Mouse (Mus musculus) C2C12 (cell line): ENCODE measurements around the gene Sap25. TPM values are rescaled to one million over a fixed set of nuclear protein-coding genes. Genes with fewer than 3 reads are reported as not detected.
A peak's percentile ranks its signal among the peaks of the same experiment; 100 is the strongest.

Experiments used
- H3K27me3 ChIP-seq: one replicate; pipeline ENCODE4 v1.6.1; 2011; ENCODE audit not compliant: control insufficient read depth, insufficient read depth, insufficient read length
- H3K36me3 ChIP-seq: one replicate; pipeline ENCODE4 v1.6.1; 2011; ENCODE audit not compliant: control insufficient read depth, insufficient read depth
- H3K4me3 ChIP-seq: one replicate; pipeline ENCODE4 v1.5.1; 2011; ENCODE audit warnings: mild to moderate bottlenecking, control low read depth; ENCODE audit not compliant: poor library complexity, insufficient read depth, severe bottlenecking
- H3K79me2 ChIP-seq: one replicate; pipeline ENCODE4 v1.6.1; 2011; ENCODE audit not compliant: control insufficient read depth, insufficient read depth
- H3K79me3 ChIP-seq: one replicate; pipeline ENCODE4 v1.6.1; 2011; ENCODE audit warnings: low read depth, control low read depth
- H3ac ChIP-seq: one replicate; pipeline ENCODE3; 2011; ENCODE audit warnings: low read depth; ENCODE audit not compliant: control insufficient read depth, insufficient read length
- CEBPB ChIP-seq: IDR thresholded peaks from one replicate; pipeline ENCODE4 v1.6.1; 2011; ENCODE audit warnings: low read depth, mild to moderate bottlenecking, control low read depth, moderate library complexity
- CTCF ChIP-seq: IDR thresholded peaks from one replicate; pipeline ENCODE4 v1.5.1; 2011; ENCODE audit not compliant: control insufficient read depth, insufficient read depth, insufficient read length
- FOSL1 ChIP-seq: IDR thresholded peaks from one replicate; pipeline ENCODE4 v1.8.0; 2011; ENCODE audit warnings: mild to moderate bottlenecking, low read length; ENCODE audit not compliant: poor library complexity, insufficient read depth, severe bottlenecking
- MAX ChIP-seq: IDR thresholded peaks from one replicate; pipeline ENCODE4 v1.6.1; 2011; ENCODE audit warnings: mild to moderate bottlenecking, control low read depth
- MYOD1 ChIP-seq: IDR thresholded peaks from one replicate; pipeline ENCODE4 v1.6.1; 2011; ENCODE audit warnings: low read depth; ENCODE audit not compliant: control insufficient read depth, insufficient read length
- MYOG ChIP-seq: IDR thresholded peaks from one replicate; pipeline ENCODE4 v1.6.1; 2011; ENCODE audit not compliant: control insufficient read depth, insufficient read length; ENCODE audit errors: extremely low read depth
- USF1 ChIP-seq: IDR thresholded peaks from one replicate; pipeline ENCODE4 v1.6.1; 2011; ENCODE audit warnings: low read depth, mild to moderate bottlenecking, control low read depth, moderate library complexity
- polyA plus RNA-seq: library from polyadenylated mRNA; unstranded; fragments of >200 nt; fragmentation: generic; extraction: Trizol; gene quantifications from one replicate; pipeline ENCODE4 v1.2.1, GENCODE M21; 2012; ENCODE audit warnings: missing spikeins

Gene Sap25
- polyA plus RNA-seq, 1 experiment = 4.4 TPM

DNA sequence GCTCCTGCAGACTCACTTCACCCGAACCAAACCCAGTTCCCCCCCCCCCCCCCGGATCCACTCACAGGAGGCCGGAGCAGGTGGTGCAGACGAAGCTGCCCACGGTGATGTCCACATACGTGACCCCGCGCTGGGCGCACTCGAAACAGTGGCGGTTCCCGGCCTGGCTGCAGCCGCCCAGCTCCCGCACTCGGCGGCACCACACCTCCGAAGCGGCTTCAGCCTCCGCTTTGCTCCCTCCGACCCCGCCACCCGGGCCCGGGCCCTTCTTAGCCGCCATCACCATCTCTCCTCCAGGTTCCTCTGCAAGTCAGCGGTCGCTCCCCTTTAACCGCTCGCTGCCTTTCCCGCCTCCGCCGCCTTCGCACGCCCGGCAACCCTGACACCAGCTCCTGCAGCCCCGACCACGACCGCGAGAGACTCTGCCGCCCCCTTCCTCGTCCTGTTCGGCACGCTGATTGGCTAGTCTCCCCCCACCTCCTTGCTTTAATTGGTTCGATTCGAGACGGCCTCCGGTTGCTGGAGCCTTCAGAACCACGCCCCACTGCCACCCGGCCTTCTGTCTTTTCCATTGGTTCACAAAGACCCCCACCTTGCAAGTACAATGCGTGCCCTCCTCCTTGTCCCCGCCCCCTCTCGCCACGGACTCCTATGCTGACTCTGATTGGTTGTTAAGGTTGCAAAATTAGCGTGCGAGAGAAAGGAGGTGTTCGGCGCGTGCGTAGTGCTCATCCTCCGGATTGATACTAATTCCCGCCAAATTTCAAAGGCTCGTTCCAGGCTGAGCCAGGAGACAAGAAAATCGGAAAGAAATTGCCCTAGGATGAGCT lies 43.4 kb downstream of the Sap25 start, which contains the start of gene Agfg2:
Gene Agfg2 (minus strand): TSS at position 433 of the 830 bp plus-strand sequence.
- Histone ChIP-seq H3K4me3 (peak within 1 kb of the TSS; percentile 51), H3ac (peak within 1 kb of the TSS; percentile 63), H3K27me3 (no peaks in the 10 kb centered on the region), H3K36me3 (no peaks in the 10 kb centered on the region), H3K79me2 (peaks cover 30% of the 10 kb centered on the region), H3K79me3 (peaks cover 5% of the 10 kb centered on the region)
- TF ChIP-seq USF1 (no peak), MAX (peak; percentile 87)

DNA sequence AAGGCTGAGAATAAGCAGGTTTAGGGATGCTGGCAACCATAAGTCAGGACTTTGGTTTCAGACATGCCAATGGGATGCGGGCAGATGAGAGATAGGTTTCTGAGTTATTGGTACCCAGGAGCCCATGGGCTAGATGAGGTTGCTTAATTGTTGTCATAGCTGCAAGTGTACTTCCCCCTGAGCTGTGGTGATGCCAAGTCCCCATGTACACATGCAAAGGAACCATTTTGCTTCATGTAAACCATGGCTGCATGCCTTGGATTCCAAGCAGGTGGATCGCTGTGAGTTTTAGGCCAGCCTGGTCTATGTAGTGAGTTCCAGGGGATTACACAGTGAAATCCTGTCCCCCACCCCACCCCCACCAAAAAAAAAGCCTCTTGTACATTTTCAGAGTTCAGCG lies 44.5 kb downstream of the Sap25 start:
- H3K79me3 ChIP-seq = peaks cover 5% of the 10 kb centered on the region
- peaks cover 27% of the 10 kb centered on the region for H3K79me2 ChIP-seq
- H3K36me3 ChIP-seq = no peaks in the 10 kb centered on the region
- no peaks in the 10 kb centered on the region for H3K27me3 ChIP-seq
- TF ChIP-seq CTCF (no peak), CEBPB (no peak), MAX (no peak), MYOD1 (no peak), USF1 (no peak), MYOG (no peak), FOSL1 (no peak)
- H3K4me3 ChIP-seq = no peak overlapping the region
- no peak overlapping the region for H3ac ChIP-seq

DNA sequence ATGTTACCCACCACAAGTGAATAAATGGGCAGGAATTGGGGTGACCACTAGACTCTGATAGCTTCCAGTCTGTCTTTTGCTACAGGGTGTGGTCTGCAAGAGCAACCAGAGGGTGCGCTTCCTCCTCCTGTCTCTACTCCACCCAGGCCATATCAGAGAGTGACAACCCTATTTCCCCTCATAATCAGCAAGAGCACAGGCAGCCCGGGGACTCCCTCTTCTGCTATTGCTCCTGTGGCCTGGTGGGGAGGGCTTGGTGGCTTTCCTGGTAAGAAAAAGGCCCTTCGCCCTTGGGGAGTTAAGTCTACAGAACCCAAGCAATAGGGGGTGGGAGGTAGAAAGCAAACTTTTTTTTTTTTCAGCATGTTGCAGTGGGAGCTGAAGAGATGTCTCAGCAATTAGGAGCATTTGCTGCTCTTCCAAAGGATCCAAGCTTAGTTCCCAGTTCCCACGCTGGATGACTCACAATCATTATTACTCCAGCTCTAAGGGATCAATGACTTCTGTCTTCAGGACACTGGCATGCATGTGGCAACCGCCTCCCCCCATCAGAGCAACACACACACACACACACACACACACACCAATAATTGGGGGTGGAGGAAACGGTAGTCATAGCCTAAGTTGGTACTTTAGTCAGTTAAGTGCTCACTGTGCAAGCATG lies 45.1 kb downstream of the Sap25 start:
- H3K79me3 ChIP-seq = peaks cover 2% of the 10 kb centered on the region
- H3ac ChIP-seq = no peak overlapping the region
- no peaks in the 10 kb centered on the region for H3K27me3 ChIP-seq
- TF ChIP-seq USF1 = no peak
- TF ChIP-seq MAX = no peak
- peaks cover 23% of the 10 kb centered on the region for H3K79me2 ChIP-seq
- no peak overlapping the region for H3K4me3 ChIP-seq
- H3K36me3 ChIP-seq = no peaks in the 10 kb centered on the region

DNA sequence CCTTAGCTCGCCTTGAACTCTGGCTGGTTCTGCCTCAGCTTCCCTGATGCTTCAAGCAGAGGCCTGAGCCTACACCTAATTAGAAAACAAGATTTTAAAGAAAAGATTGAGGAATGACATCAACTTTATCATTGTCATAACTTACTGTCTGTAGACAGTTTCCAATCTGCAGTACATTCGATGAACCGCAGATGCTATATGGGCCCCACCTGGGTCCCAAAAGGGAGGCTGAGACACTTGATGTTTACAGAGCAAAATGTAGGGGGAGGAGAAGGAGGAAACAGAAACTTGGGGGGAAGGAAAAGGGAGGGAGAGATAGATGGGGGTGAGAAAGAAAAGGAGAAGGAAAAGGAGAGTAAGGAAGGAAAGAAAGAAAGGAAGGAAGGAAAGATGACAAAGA lies 48.8 kb downstream of the Sap25 start:
- no peaks in the 10 kb centered on the region for H3K79me2 ChIP-seq
- TF ChIP-seq USF1 (no peak), CTCF (no peak), FOSL1 (no peak)
- H3ac ChIP-seq = no peak overlapping the region
- H3K4me3 ChIP-seq = no peak overlapping the region
- H3K79me3 ChIP-seq = no peaks in the 10 kb centered on the region
- H3K27me3 ChIP-seq = no peaks in the 10 kb centered on the region
- H3K36me3 ChIP-seq = no peaks in the 10 kb centered on the region

DNA sequence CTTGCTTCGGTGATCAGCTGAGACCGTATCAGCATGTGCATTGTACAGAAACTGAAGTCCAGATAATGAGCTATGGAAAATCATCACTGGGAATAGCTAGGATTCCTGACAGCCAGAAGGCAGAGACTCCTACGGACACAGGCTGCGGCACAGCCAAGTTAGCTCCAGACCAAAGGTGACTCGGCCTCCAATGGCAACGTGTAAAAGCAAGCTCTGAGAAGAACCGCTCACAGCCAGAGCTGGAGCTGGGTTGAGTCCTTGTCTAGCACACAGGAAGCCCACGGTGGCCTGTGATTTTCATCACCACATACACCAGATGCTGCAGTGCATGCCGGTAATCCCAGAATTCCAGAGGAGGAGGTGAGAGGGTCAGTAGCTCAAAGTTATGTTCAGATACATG lies 49.4 kb downstream of the Sap25 start:
- H3ac ChIP-seq = no peak overlapping the region
- H3K4me3 ChIP-seq = no peak overlapping the region
- H3K36me3 ChIP-seq = no peaks in the 10 kb centered on the region
- no peaks in the 10 kb centered on the region for H3K79me2 ChIP-seq
- no peak for TF ChIP-seq CEBPB
- H3K79me3 ChIP-seq = no peaks in the 10 kb centered on the region
- no peaks in the 10 kb centered on the region for H3K27me3 ChIP-seq

DNA sequence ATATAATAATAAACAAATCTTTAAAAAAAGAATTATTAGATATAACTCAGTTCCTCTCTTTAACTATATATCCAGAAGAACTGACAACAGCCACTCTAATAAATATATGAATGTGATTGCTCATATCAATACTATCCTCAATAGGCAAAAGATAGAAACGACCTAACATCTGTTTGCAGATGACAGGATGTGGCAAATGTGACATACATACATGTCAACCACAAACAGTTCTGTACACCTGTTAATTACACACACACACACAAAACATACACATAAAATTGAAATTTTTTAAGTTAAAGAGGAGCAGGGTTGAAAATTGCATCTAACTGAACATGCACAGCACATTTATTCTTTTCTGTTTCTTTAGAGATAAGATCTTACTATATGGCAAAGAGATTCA lies 50.7 kb downstream of the Sap25 start:
- no peak overlapping the region for H3ac ChIP-seq
- no peaks in the 10 kb centered on the region for H3K79me2 ChIP-seq
- TF ChIP-seq FOSL1 = no peak
- no peak for TF ChIP-seq CEBPB
- TF ChIP-seq USF1 = no peak
- TF ChIP-seq MYOG = no peak
- H3K79me3 ChIP-seq = no peaks in the 10 kb centered on the region
- no peaks in the 10 kb centered on the region for H3K36me3 ChIP-seq
- H3K27me3 ChIP-seq = no peaks in the 10 kb centered on the region
- no peak overlapping the region for H3K4me3 ChIP-seq

Other genes with a start within 250 kb of the Sap25 start
- gene Zan, start 164.3 kb upstream of the Sap25 start, polyA plus RNA-seq = 0.01 TPM
- 63.5 TPM for gene Pop7, start 138.8 kb upstream of the Sap25 start, polyA plus RNA-seq
- gene Gigyf1, start 122.8 kb upstream of the Sap25 start, polyA plus RNA-seq = 6.9 TPM
- not detected for gene Epo, start 108.1 kb upstream of the Sap25 start, polyA plus RNA-seq
- 672 TPM for gene Gnb2, start 107.8 kb upstream of the Sap25 start, polyA plus RNA-seq
- not detected for gene Actl6b, start 87.8 kb upstream of the Sap25 start, polyA plus RNA-seq
- 0.14 TPM for gene Tfr2, start 71.5 kb upstream of the Sap25 start, polyA plus RNA-seq
- gene Mospd3, start 40.3 kb upstream of the Sap25 start, polyA plus RNA-seq = 28.6 TPM
- 651 TPM for gene Pcolce, start 27.6 kb upstream of the Sap25 start, polyA plus RNA-seq
- gene Fbxo24, start 12.3 kb upstream of the Sap25 start, polyA plus RNA-seq = 0.29 TPM
- 27.5 TPM for gene Lrch4, start 12.2 kb upstream of the Sap25 start, polyA plus RNA-seq
- gene Gm20605, start 12.2 kb upstream of the Sap25 start, polyA plus RNA-seq = 5.0 TPM
- 0.05 TPM for gene Irs3, start 4.4 kb downstream of the Sap25 start, polyA plus RNA-seq
- 15.6 TPM for gene Agfg2, start 43.4 kb downstream of the Sap25 start, polyA plus RNA-seq
- gene Nyap1, start 100.3 kb downstream of the Sap25 start, polyA plus RNA-seq = 3.6 TPM
- 32.4 TPM for gene Tsc22d4, start 104.4 kb downstream of the Sap25 start, polyA plus RNA-seq
- gene Ppp1r35, start 137.5 kb downstream of the Sap25 start, polyA plus RNA-seq = 42.7 TPM
- 44.6 TPM for gene Mepce, start 146.3 kb downstream of the Sap25 start, polyA plus RNA-seq
- gene Zcwpw1, start 146.5 kb downstream of the Sap25 start, polyA plus RNA-seq = 0.73 TPM
- gene Pilra, start 194.9 kb downstream of the Sap25 start, polyA plus RNA-seq = 0.06 TPM
- not detected for gene Pilrb1, start 216.8 kb downstream of the Sap25 start, polyA plus RNA-seq
- not detected for gene Pilrb2, start 230.5 kb downstream of the Sap25 start, polyA plus RNA-seq